Mouse (Mus musculus) embryonic facial prominence, embryonic 14.5 days (tissue): ENCODE results near the gene Snx11. TPM values are rescaled to one million over a fixed set of nuclear protein-coding genes. Genes with fewer than 3 reads are reported as not detected.
A peak's percentile ranks its signal among the peaks of the same experiment; 100 is the strongest.

Experiments
- ATAC-seq: fragments of 200-750 bp; cut with Nextera tagmentation; 2 replicates; pipeline ENCODE4 v1.8.0; 2017; ENCODE audit warnings: low read depth, moderate number of reproducible peaks, moderate TSS enrichment
- DNase-seq: peaks from one replicate; pipeline ENCODE4 v3.0.0-alpha.2; 2015; ENCODE audit warnings: low spot score
- H3K27ac ChIP-seq: fragments of 300-500 bp; sonication (generic); replicated peaks from 2 replicates; pipeline ENCODE4 v1.5.1; 2014; ENCODE audit warnings: low read depth, mild to moderate bottlenecking, low read length, moderate library complexity
- H3K27me3 ChIP-seq: fragments of 300-500 bp; sonication (generic); replicated peaks from 2 replicates; pipeline ENCODE4 v1.6.1; 2014; ENCODE audit warnings: low read length; ENCODE audit not compliant: control insufficient read depth, insufficient read depth
- H3K36me3 ChIP-seq: fragments of 300-500 bp; sonication (generic); 2 replicates; pipeline ENCODE4 v1.6.1; 2014; ENCODE audit warnings: low read length, mixed read lengths; ENCODE audit not compliant: control insufficient read depth, insufficient read depth
- H3K4me1 ChIP-seq: fragments of 300-500 bp; sonication (generic); 2 replicates; pipeline ENCODE4 v1.6.1; 2014; ENCODE audit warnings: antibody characterized with exemption, low read length; ENCODE audit not compliant: control insufficient read depth, insufficient read depth
- H3K4me2 ChIP-seq: fragments of 300-500 bp; sonication (generic); 2 replicates; pipeline ENCODE4 v1.6.1; 2014; ENCODE audit warnings: low read depth, mild to moderate bottlenecking, low read length, moderate library complexity, mixed read lengths
- H3K4me3 ChIP-seq: fragments of 300-500 bp; sonication (generic); 2 replicates; pipeline ENCODE4 v1.5.1; 2014; ENCODE audit warnings: low read depth, mild to moderate bottlenecking, low read length
- H3K9ac ChIP-seq: fragments of 300-500 bp; sonication (generic); 2 replicates; pipeline ENCODE4 v1.6.1; 2014; ENCODE audit warnings: low read depth, mild to moderate bottlenecking, low read length, moderate library complexity, mixed read lengths
- H3K9me3 ChIP-seq: fragments of 300-500 bp; sonication (generic); 2 replicates; pipeline ENCODE4 v1.6.1; 2016; ENCODE audit warnings: low read length; ENCODE audit not compliant: control insufficient read depth
- WGBS: fragments of 180-500 bp; shearing (Covaris S2); extraction: QIAGEN DNeasy Blood & Tissue Kit; methylation state at CpG from one replicate; pipeline ENCODE4 v1.1.7; 2014; 5-methylcytosine and 5-hydroxymethylcytosine counted together
- polyA plus RNA-seq: library from polyadenylated mRNA; unstranded; fragments of >200 nt; fragmentation: Nextera tagmentation; extraction: Ambion mirVana; gene quantifications from 2 replicates; pipeline ENCODE4 v1.2.1, GENCODE M21; 2014

Snx11 gene
- polyA plus RNA-seq, 1 experiment from 2014 or later, result 11.7 TPM

DNA sequence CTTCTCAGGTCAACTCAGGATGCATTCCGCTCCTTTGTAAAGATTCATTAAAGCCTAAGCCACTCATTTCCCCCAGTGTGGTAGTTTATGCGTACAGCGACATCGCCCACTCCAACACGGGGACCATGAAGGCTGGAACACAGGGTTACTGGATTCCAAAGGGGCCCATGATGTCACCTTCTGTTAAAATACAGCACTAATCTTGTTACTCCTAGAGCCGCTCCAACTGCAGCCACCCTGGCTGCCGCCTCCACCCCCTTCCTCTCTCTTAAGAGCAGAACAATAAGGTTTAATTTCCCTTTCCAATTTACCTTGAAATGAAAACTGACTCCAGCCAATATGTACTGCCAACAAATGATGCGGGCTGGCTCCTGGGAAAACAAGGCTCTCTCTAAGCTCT lies 2.3 kb downstream of the Snx11 start:
- no peaks in the 10 kb centered on the region for H3K9me3 ChIP-seq
- DNase-seq, result no peak
- H3K4me3 ChIP-seq, result no peak overlapping the region
- H3K4me1 ChIP-seq, result peaks cover 9% of the 10 kb centered on the region; the same call in 1 of the 2 replicates
- H3K27me3 ChIP-seq, result no peaks in the 10 kb centered on the region
- ATAC-seq, result no peak
- no peak overlapping the region for H3K4me2 ChIP-seq
- peaks cover 31% of the 10 kb centered on the region for H3K36me3 ChIP-seq
- H3K9ac ChIP-seq, result no peak overlapping the region
- WGBS, result 88% methylated on average over 8 of the region's 8 CpGs
- no peak overlapping the region for H3K27ac ChIP-seq

GRCm38 (mm10) chr11:96774536-96774935 lies 2.8 kb downstream of the Snx11 start:
- Histone ChIP-seq H3K27ac (no peak overlapping the region), H3K9ac (no peak overlapping the region), H3K36me3 (peaks cover 36% of the 10 kb centered on the region), H3K4me1 (peaks cover 9% of the 10 kb centered on the region; the same call in 1 of the 2 replicates), H3K4me2 (no peak overlapping the region), H3K27me3 (no peaks in the 10 kb centered on the region), H3K9me3 (no peaks in the 10 kb centered on the region), H3K4me3 (no peak overlapping the region)
- WGBS, result 92% methylated on average over 3 of the region's 3 CpGs
- ATAC-seq (no peak), DNase-seq (no peak)

- no peak for DNase-seq
- 84% methylated on average over 9 of the region's 9 CpGs for WGBS
- no peak for ATAC-seq
- Histone ChIP-seq H3K4me2 (no peak overlapping the region), H3K36me3 (peaks cover 54% of the 10 kb centered on the region), H3K4me3 (no peak overlapping the region), H3K27me3 (no peaks in the 10 kb centered on the region), H3K9ac (no peak overlapping the region), H3K9me3 (no peaks in the 10 kb centered on the region), H3K27ac (no peak overlapping the region), H3K4me1 (peaks cover 9% of the 10 kb centered on the region; the same call in 1 of the 2 replicates)
Measured at GRCm38 (mm10) chr11:96772413-96772812, 4.9 kb downstream of the Snx11 start.

GRCm38 (mm10) chr11:96771274-96771975 lies 5.9 kb downstream of the Snx11 start:
- Histone ChIP-seq H3K27me3 (no peaks in the 10 kb centered on the region), H3K4me1 (peaks cover 3% of the 10 kb centered on the region; the same call in 1 of the 2 replicates), H3K36me3 (peaks cover 54% of the 10 kb centered on the region), H3K9me3 (no peaks in the 10 kb centered on the region), H3K9ac (no peak overlapping the region), H3K27ac (no peak overlapping the region), H3K4me2 (no peak overlapping the region), H3K4me3 (no peak overlapping the region)
- DNase-seq, result no peak
- WGBS, result 94% methylated on average over 9 of the region's 9 CpGs
- no peak for ATAC-seq

DNA sequence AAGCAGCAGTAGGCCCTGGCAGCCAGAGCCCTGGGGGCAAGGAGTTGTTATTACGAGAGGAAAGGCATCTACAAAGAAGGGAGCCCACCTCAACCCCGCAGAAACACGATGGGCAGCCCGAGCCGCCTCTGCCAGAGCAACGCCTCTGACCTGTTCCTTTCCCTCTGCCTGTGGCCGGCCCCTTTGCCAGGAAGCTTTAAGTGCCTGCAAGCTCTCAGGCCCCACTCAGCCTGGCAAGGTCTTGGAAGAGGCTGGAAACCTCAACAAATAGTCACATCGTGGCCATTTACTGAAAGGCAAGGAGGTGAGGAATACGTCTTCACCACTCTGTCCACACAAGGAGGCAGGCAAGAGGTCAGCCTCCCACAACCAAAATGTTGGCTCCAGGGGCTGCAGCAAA lies 9.1 kb downstream of the Snx11 start:
- H3K4me3 ChIP-seq, result no peak overlapping the region
- no peak overlapping the region; the same call in 1 of the 2 replicates for H3K27ac ChIP-seq
- 0 out of 2 replicates have a peak overlapping the region, but pooled peaks have one; percentile 5 for H3K9ac ChIP-seq
- WGBS, result 63% methylated on average over 9 of the region's 9 CpGs
- ATAC-seq (no peak), DNase-seq (no peak)
- H3K4me2 ChIP-seq, result no peak overlapping the region
- peaks cover 54% of the 10 kb centered on the region for H3K36me3 ChIP-seq
- no peaks in the 10 kb centered on the region for H3K27me3 ChIP-seq
- peaks cover 9% of the 10 kb centered on the region; the same call in 1 of the 2 replicates for H3K4me1 ChIP-seq
- no peaks in the 10 kb centered on the region for H3K9me3 ChIP-seq

GRCm38 (mm10) chr11:96767096-96767495 lies 10.3 kb downstream of the Snx11 start:
- Histone ChIP-seq H3K9me3 (no peaks in the 10 kb centered on the region), H3K27me3 (no peaks in the 10 kb centered on the region), H3K4me1 (peaks cover 9% of the 10 kb centered on the region; the same call in 1 of the 2 replicates), H3K36me3 (peaks cover 42% of the 10 kb centered on the region), H3K9ac (0 out of 2 replicates have a peak overlapping the region, but pooled peaks have one; percentile 5), H3K4me3 (no peak overlapping the region), H3K27ac (0 out of 2 replicates have a peak overlapping the region, but pooled peaks have one; percentile 39), H3K4me2 (no peak overlapping the region)
- ATAC-seq (peak; percentile 42; the same call in 1 of the 2 replicates), DNase-seq (peak; percentile 57)
- 49% methylated on average over 7 of the region's 7 CpGs for WGBS

GRCm38 (mm10) chr11:96766555-96766954 lies 10.8 kb downstream of the Snx11 start:
- no peak overlapping the region for H3K9ac ChIP-seq
- 70% methylated on average over 12 of the region's 12 CpGs for WGBS
- H3K27ac ChIP-seq, result peak overlapping the region; percentile 39; the same call in 1 of the 2 replicates

GRCm38 (mm10) chr11:96765645-96766044 lies 11.7 kb downstream of the Snx11 start:
- Histone ChIP-seq H3K27me3 (no peaks in the 10 kb centered on the region), H3K9ac (no peak overlapping the region), H3K4me3 (no peak overlapping the region), H3K4me1 (peaks cover 9% of the 10 kb centered on the region; the same call in 1 of the 2 replicates), H3K36me3 (peaks cover 28% of the 10 kb centered on the region), H3K27ac (no peak overlapping the region), H3K9me3 (no peaks in the 10 kb centered on the region), H3K4me2 (no peak overlapping the region)
- ATAC-seq (no peak), DNase-seq (peak; percentile 31)
- WGBS, result 72% methylated on average over 7 of the region's 7 CpGs

More at GRCm38 (mm10) chr11:96766555-96766954, 10.8 kb downstream of the Snx11 start:
- peaks cover 9% of the 10 kb centered on the region; the same call in 1 of the 2 replicates for H3K4me1 ChIP-seq
- no peak overlapping the region for H3K4me2 ChIP-seq
- H3K4me3 ChIP-seq, result no peak overlapping the region
- ATAC-seq, result no peak
- no peaks in the 10 kb centered on the region for H3K9me3 ChIP-seq
- DNase-seq, result no peak
- H3K36me3 ChIP-seq, result peaks cover 37% of the 10 kb centered on the region
- no peaks in the 10 kb centered on the region for H3K27me3 ChIP-seq
